Mouse (Mus musculus) forebrain, postnatal 0 days (tissue): Measurements from ENCODE around the gene Egfl8. TPM values are rescaled to one million over a fixed set of nuclear protein-coding genes. Genes with fewer than 3 reads are reported as not detected.

Source experiments
- ATAC-seq: fragments of 200-750 bp; cut with Nextera tagmentation; 2 replicates; pipeline ENCODE4 v1.8.0; 2017; ENCODE audit warnings: mild to moderate bottlenecking, moderate library complexity
- DNase-seq: peaks from one replicate; pipeline ENCODE4 v3.0.0-alpha.2; 2015
- H3K27ac ChIP-seq: fragments of 300-500 bp; sonication (generic); 2 replicates; pipeline ENCODE4 v1.5.1; 2014; ENCODE audit warnings: low read depth, mild to moderate bottlenecking, antibody characterized with exemption, low read length, moderate library complexity, mixed read lengths
- H3K27me3 ChIP-seq: fragments of 300-500 bp; sonication (generic); 2 replicates; pipeline ENCODE4 v1.6.1; 2014; ENCODE audit warnings: mild to moderate bottlenecking, low read length, mixed read lengths; ENCODE audit not compliant: insufficient read depth
- H3K36me3 ChIP-seq: fragments of 300-500 bp; sonication (generic); 2 replicates; pipeline ENCODE4 v1.6.1; 2014; ENCODE audit warnings: mild to moderate bottlenecking, moderate library complexity; ENCODE audit not compliant: insufficient read depth
- H3K4me1 ChIP-seq: fragments of 300-500 bp; sonication (generic); 2 replicates; pipeline ENCODE4 v1.6.1; 2014; ENCODE audit warnings: antibody characterized with exemption; ENCODE audit not compliant: insufficient read depth
- H3K4me2 ChIP-seq: fragments of 300-500 bp; sonication (generic); 2 replicates; pipeline ENCODE4 v1.6.1; 2014; ENCODE audit warnings: low read depth, mild to moderate bottlenecking, moderate library complexity
- H3K4me3 ChIP-seq: fragments of 300-500 bp; sonication (generic); 2 replicates; pipeline ENCODE4 v1.5.1; 2014; ENCODE audit warnings: low read depth, low read length, mixed read lengths
- H3K9ac ChIP-seq: fragments of 300-500 bp; sonication (generic); 2 replicates; pipeline ENCODE4 v1.6.1; 2014; ENCODE audit warnings: mild to moderate bottlenecking
- H3K9me3 ChIP-seq: fragments of 300-500 bp; sonication (generic); 2 replicates; pipeline ENCODE4 v1.6.1; 2016; ENCODE audit warnings: low read length
- CTCF ChIP-seq: sonication (generic); IDR thresholded peaks from 2 replicates; pipeline ENCODE4 v1.5.1; 2016; ENCODE audit warnings: antibody characterized with exemption, control low read depth, low read depth
- WGBS: fragments of 180-500 bp; shearing (Covaris S2); extraction: QIAGEN DNeasy Blood & Tissue Kit; methylation state at CpG from one replicate; pipeline ENCODE4 v1.1.7; 2014; 5-methylcytosine and 5-hydroxymethylcytosine counted together
- polyA plus RNA-seq: library from polyadenylated mRNA; unstranded; fragments of >200 nt; fragmentation: Nextera tagmentation; extraction: Ambion mirVana; gene quantifications from 2 replicates; pipeline ENCODE4 v1.2.1, GENCODE M21; 2015
- total RNA-seq: library from RNA; depleted of rRNA; stranded (reverse); fragments of >200 nt; gene quantifications from 2 replicates; pipeline ENCODE4 v1.2.3, GENCODE M21; 2014

The Egfl8 gene
- total and polyA plus RNA-seq, 2 experiments from 2014 or later, result 3.2 to 3.8 TPM

- Histone ChIP-seq H3K4me1 (peaks cover under 1% of the 10 kb centered on the region; the same call in 1 of the 2 replicates), H3K36me3 (peaks cover 31% of the 10 kb centered on the region), H3K9me3 (no peaks in the 10 kb centered on the region), H3K27me3 (no peaks in the 10 kb centered on the region), H3K4me3 (no peak overlapping the region), H3K9ac (no peak overlapping the region), H3K4me2 (no peak overlapping the region), H3K27ac (no peak overlapping the region)
- WGBS, result 94% methylated on average over 8 of the region's 8 CpGs
- DNase-seq (no peak), ATAC-seq (no peak)
- TF ChIP-seq CTCF, result no peak
Measured at GRCm38 (mm10) chr17:34621006-34621405, 5.2 kb upstream of the Egfl8 start.

DNA sequence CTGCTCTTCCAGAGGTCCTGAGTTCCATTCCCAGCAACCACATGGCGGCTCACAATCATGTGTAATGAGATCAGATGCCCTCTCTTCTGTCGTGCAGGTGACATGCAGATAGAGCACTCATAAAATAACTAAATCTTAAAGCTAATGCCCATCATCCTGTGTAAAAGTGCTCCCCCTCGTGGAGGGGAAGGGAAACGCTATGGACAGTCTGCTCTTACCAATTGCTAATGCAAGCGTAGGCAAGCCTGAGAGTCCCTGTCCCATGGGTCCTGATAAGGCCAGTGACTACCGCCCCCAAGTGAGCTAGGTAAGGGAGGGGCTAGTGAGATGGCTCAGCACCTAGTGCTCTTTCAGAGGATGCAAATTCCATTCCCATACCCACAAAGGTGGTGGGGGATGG, 3.2 kb upstream of the Egfl8 start:
- H3K9ac ChIP-seq, result no peak overlapping the region
- H3K27me3 ChIP-seq, result no peaks in the 10 kb centered on the region
- 19% methylated on average over 6 of the region's 6 CpGs for WGBS
- H3K27ac ChIP-seq, result no peak overlapping the region
- no peaks in the 10 kb centered on the region for H3K9me3 ChIP-seq
- H3K36me3 ChIP-seq, result peaks cover 45% of the 10 kb centered on the region
- DNase-seq (peak; percentile 58), ATAC-seq (no peak)
- H3K4me2 ChIP-seq, result no peak overlapping the region
- peak; percentile 72 for TF ChIP-seq CTCF
- H3K4me3 ChIP-seq, result no peak overlapping the region
- H3K4me1 ChIP-seq, result no peaks in the 10 kb centered on the region

DNA sequence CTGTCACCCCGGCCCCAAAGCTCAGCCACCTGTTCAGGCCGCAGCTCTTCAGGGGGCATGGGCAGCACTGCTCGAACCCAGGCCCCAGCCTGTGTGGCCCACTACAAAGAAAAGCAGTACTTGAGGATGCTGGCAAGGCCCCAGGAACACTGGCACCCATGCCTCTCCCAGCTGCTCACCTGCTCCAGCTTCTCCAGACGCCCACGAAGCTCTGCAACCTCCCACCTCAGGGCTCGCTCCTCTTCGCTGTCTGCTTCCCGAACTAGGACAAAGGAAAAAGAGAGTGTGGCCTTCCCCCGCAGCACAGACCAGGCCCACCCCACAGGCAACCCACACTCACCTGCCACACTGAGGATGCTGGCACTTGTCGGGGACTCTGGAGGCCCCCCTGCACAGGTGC, 1.9 kb downstream of the Egfl8 start:
- Histone ChIP-seq H3K27ac (no peak overlapping the region), H3K4me2 (no peak overlapping the region), H3K36me3 (peaks cover 60% of the 10 kb centered on the region), H3K4me1 (no peaks in the 10 kb centered on the region), H3K27me3 (no peaks in the 10 kb centered on the region), H3K9ac (no peak overlapping the region), H3K4me3 (no peak overlapping the region), H3K9me3 (no peaks in the 10 kb centered on the region)
- TF ChIP-seq CTCF, result no peak
- DNase-seq (no peak), ATAC-seq (no peak)
- WGBS, result 84% methylated on average over 10 of the region's 10 CpGs

DNA sequence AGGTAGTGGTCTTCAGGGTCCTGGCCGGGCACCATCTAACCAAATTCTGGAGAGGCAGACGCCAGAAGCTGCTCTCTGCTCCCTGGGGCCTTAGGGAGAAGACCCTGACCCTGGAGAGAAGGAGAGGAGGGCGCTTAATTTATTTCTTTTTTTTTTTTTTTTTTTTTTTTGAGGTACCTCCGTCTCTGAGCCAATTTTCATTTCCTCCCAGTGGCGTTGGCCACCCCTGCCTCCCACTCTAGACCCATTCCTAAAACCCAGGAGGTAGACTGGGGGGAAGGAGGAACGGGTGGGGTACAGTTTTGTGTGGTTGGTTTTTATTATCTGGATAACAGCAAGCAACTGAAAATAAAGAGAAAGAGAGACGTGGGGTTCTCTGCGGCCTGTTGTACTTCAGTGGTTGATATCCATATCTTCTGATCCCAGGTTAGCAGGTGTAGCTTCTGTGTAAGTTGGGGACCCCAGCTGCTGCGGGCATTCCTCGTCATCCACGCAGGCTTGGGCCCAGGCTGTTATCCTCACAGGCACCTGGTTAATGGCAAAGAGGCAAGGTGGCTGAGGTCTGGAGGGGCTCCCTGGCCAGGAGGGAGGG, 2.6 kb downstream of the Egfl8 start:
- Histone ChIP-seq H3K9me3 (no peaks in the 10 kb centered on the region), H3K4me3 (no peak overlapping the region), H3K4me2 (no peak overlapping the region), H3K27me3 (no peaks in the 10 kb centered on the region), H3K9ac (no peak overlapping the region), H3K4me1 (no peaks in the 10 kb centered on the region), H3K27ac (no peak overlapping the region), H3K36me3 (peaks cover 60% of the 10 kb centered on the region)
- ATAC-seq, result no peak
- WGBS, result 90% methylated on average over 11 of the region's 11 CpGs
- TF ChIP-seq CTCF, result no peak
- no peak for DNase-seq

GRCm38 (mm10) chr17:34611050-34611449, 4.7 kb downstream of the Egfl8 start:
- 91% methylated on average over 8 of the region's 8 CpGs for WGBS
- no peak for TF ChIP-seq CTCF
- peaks cover 52% of the 10 kb centered on the region for H3K36me3 ChIP-seq

DNA sequence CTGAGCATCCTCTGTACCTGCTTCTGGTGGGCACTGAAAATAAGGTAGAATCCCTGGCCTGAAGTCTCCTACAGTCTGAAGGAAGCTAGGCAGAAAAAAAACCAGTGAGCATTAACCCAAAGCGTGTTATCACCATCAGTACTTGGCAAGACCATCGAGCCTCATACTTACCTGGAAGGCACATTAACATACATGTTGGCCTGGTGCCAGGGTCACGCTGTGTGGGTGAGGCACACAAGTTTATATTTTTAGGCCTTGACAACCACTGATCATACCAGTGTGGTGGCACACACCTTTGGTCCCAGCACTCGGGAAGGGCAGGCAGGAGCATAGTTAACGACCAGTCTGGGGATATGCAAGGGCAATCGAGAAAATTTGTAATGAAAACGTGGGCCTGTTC, 7.8 kb downstream of the Egfl8 start:
- Histone ChIP-seq H3K4me1 (peaks cover 13% of the 10 kb centered on the region), H3K9me3 (no peaks in the 10 kb centered on the region), H3K9ac (0 out of 2 replicates have a peak overlapping the region, but pooled peaks have one; percentile 18), H3K27ac (no peak overlapping the region), H3K4me2 (no peak overlapping the region), H3K36me3 (peaks cover 29% of the 10 kb centered on the region), H3K27me3 (no peaks in the 10 kb centered on the region), H3K4me3 (no peak overlapping the region)
- DNase-seq (no peak), ATAC-seq (no peak)
- TF ChIP-seq CTCF, result no peak
- WGBS, result 75% methylated on average over 7 of the region's 7 CpGs

More at GRCm38 (mm10) chr17:34611050-34611449, 4.7 kb downstream of the Egfl8 start:
- H3K4me3 ChIP-seq, result no peak overlapping the region
- H3K4me2 ChIP-seq, result no peak overlapping the region
- 0 out of 2 replicates have a peak, but pooled peaks cover 5% of the 10 kb centered on the region for H3K4me1 ChIP-seq
- DNase-seq (no peak), ATAC-seq (no peak)
- no peak overlapping the region for H3K9ac ChIP-seq
- H3K9me3 ChIP-seq, result no peaks in the 10 kb centered on the region
- H3K27me3 ChIP-seq, result no peaks in the 10 kb centered on the region
- H3K27ac ChIP-seq, result no peak overlapping the region

DNA sequence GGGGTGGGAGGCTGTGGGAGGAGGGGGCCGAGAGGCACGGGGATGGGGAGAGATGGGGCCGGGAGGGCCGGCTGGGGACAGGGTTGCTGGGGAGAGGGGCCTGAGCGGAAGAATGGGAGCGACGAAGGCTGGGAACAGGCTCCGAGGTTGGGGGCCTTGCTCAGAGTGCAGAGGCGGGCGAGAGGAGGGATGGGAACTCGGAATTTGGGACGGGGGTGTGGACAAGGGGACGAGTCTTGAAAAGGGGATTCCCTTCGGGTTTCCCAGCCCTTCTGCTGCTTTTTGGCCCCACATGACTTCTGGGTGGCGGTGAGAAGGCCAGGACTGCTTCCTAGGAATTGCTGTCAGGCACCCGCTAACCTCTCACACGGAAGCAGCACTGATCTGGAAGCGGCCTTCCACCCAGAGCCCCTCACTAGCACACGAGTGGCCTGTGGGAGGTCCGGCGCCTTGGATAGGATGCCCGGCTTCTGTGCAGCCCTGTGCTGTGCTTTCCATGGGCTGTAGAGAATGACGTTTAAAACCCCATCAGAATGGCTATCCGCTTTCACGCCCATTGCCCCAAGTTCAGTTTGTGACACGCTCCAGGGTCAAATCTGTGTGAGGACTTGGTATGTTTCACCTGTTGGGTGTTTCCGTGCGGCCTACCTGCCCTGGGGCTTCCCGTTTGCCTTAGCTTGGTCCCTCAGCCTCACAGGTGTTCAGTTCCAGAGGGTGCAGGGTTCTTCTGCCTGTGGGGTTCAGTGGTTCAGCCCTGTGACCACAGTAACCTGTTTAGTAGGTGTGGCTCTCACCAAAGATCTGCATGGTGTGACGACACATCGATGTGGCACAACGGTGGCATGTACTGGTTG, 9.4 kb downstream of the Egfl8 start:
- Histone ChIP-seq H3K36me3 (peaks cover 13% of the 10 kb centered on the region), H3K27me3 (no peaks in the 10 kb centered on the region), H3K27ac (peak overlapping the region; percentile 89), H3K9me3 (no peaks in the 10 kb centered on the region), H3K9ac (peak overlapping the region; percentile 91), H3K4me3 (peak overlapping the region; percentile 85), H3K4me2 (peak overlapping the region; percentile 97), H3K4me1 (peaks cover 18% of the 10 kb centered on the region)
- no peak for ATAC-seq
- no peak for TF ChIP-seq CTCF
- 17% methylated on average over 30 of the region's 32 CpGs for WGBS
- no peak for DNase-seq
